Mouse (Mus musculus) adrenal gland, postnatal 36 days (tissue): ENCODE results near the gene Stk25. TPM values are rescaled to one million over a fixed set of nuclear protein-coding genes. Genes with fewer than 3 reads are reported as not detected.
"Not testable (repeated sequence)": the region's sequence is repeated elsewhere in the genome, so short reads cannot be mapped to it uniquely, and the experiment has no call there.

Source experiments
- DNase-seq, 2 experiments: peaks; one replicate each; pipeline ENCODE4 v3.0.0; 2021; ENCODE audit warnings: mixed read lengths in 1 of 2
- long read RNA-seq, 2 experiments: library from polyadenylated mRNA; stranded (forward); transcript quantifications; one replicate each; pipeline ENCODE4 v2.0.0; 2021; ENCODE audit warnings: borderline sequencing depth in 2 of 2
- total RNA-seq, 2 experiments: library from RNA; stranded (reverse); gene quantifications; 2 replicates each; pipeline ENCODE4 v1.2.3; 2021

Stk25 gene
- total RNA-seq: 100 to 1,000 TPM; 127 to 129 TPM
- long read RNA-seq, experiment 1, full-length matches to known transcripts: 124 of 149 reads
- long read RNA-seq, experiment 1, partial matches to known transcripts: 18 of 149 reads
- long read RNA-seq, experiment 1, other reads (novel, unspliced or antisense): 7 of 149 reads
- long read RNA-seq, experiment 2, full-length matches to known transcripts: 43 of 59 reads
- long read RNA-seq, experiment 2, partial matches to known transcripts: 12 of 59 reads
- long read RNA-seq, experiment 2, other reads (novel, unspliced or antisense): 4 of 59 reads

GRCm38 (mm10) chr1:93658559-93658958 is at the start of gene Stk25:
TSS of gene Stk25 (minus strand) at chr1:93658659.
- DNase-seq: not testable (repeated sequence)

GRCm38 (mm10) chr1:93705389-93705788 is 46.9 kb upstream of the Stk25 start:
- DNase-seq: no peak

GRCm38 (mm10) chr1:93704341-93704740 is 45.9 kb upstream of the Stk25 start:
- DNase-seq: no peak

GRCm38 (mm10) chr1:93703472-93704048 is 45.1 kb upstream of the Stk25 start:
- no peak for DNase-seq

- DNase-seq: no peak
These were observed 43.6 kb upstream of the Stk25 start for GRCm38 (mm10) chr1:93702106-93702505.

GRCm38 (mm10) chr1:93699159-93699558 is 40.7 kb upstream of the Stk25 start:
- no peak for DNase-seq

- DNase-seq: no peak
These were observed 38.9 kb upstream of the Stk25 start for GRCm38 (mm10) chr1:93697317-93697716.

- peak; percentile 72 to 79 for DNase-seq
These were observed 36.5 kb upstream of the Stk25 start for GRCm38 (mm10) chr1:93694966-93695365.

GRCm38 (mm10) chr1:93693943-93694342 is 35.5 kb upstream of the Stk25 start:
- no peak for DNase-seq

GRCm38 (mm10) chr1:93693502-93693901 is 35.0 kb upstream of the Stk25 start:
- no peak for DNase-seq

GRCm38 (mm10) chr1:93692773-93693172 is 34.3 kb upstream of the Stk25 start:
- no peak for DNase-seq

- DNase-seq: no peak
These were observed 33.4 kb upstream of the Stk25 start for GRCm38 (mm10) chr1:93691786-93692357.

GRCm38 (mm10) chr1:93691106-93691505 is 32.6 kb upstream of the Stk25 start:
- no peak for DNase-seq

- DNase-seq: no peak
These were observed 31.5 kb upstream of the Stk25 start for GRCm38 (mm10) chr1:93689901-93690496.

GRCm38 (mm10) chr1:93688154-93688553 is 29.7 kb upstream of the Stk25 start:
- DNase-seq: peak; percentile 27 to 39

GRCm38 (mm10) chr1:93686961-93687320 is 28.5 kb upstream of the Stk25 start:
- DNase-seq: no peak

- DNase-seq: peak; percentile 69 to 77
These were observed 27.9 kb upstream of the Stk25 start for GRCm38 (mm10) chr1:93686245-93686960.

- peak; percentile 87 to 93 for DNase-seq
These were observed 27.2 kb upstream of the Stk25 start, which contains the start of gene Bok for GRCm38 (mm10) chr1:93685401-93686244. TSS of gene Bok (plus strand) at chr1:93685660.

- DNase-seq: peak; percentile 31 to 67
These were observed 21.6 kb upstream of the Stk25 start for GRCm38 (mm10) chr1:93679889-93680568.

GRCm38 (mm10) chr1:93678386-93678785 is 19.9 kb upstream of the Stk25 start:
- DNase-seq: peak; percentile 66 to 72

- no peak for DNase-seq
These were observed 14.2 kb upstream of the Stk25 start for GRCm38 (mm10) chr1:93672682-93673081.
